ENCODE assay signal across 7 mouse cellular contexts in genomic region chr4:123527607-123528010, GRCm38 (mm10).
DNase-seq lines count a peak whose midpoint lies in the region; ATAC-seq and TF ChIP-seq lines count a peak whose summit lies in the region.

No protein-coding gene starts in this region.

- H3K9me3 ChIP-seq in liver, embryonic 15.5 days (replicated peaks): no peaks in the 10 kb centered on the region

- no peak for TF ChIP-seq CTCF in olfactory bulb, adult 2 months (IDR thresholded peaks at IDR 0.05; ENCODE audit: insufficient read depth, low read depth, low read length)

- TF ChIP-seq POLR2A in olfactory bulb, adult 2 months (IDR thresholded peaks at IDR 0.05; ENCODE audit: insufficient read depth, low read depth, low read length): no peak

- ATAC-seq in liver, embryonic 15.5 days (ENCODE audit: insufficient read depth): no peak

- 56% methylated on average over 8 of the region's 8 CpGs for WGBS in liver, embryonic 15.5 days (ENCODE audit: insufficient replicate concordance)
- WGBS in olfactory bulb, adult 2 months: 2% methylated on average over 8 of the region's 8 CpGs

- no peak overlapping the region for H3K27ac ChIP-seq in liver, embryonic 15.5 days (replicated peaks)
- peak overlapping the region; percentile 92 for H3K27ac ChIP-seq in olfactory bulb, adult 2 months (ENCODE audit: insufficient read depth, low read depth, low read length)

- no peak overlapping the region for H3K4me3 ChIP-seq in liver, embryonic 15.5 days (replicated peaks)
- peak overlapping the region; percentile 47 for H3K4me3 ChIP-seq in olfactory bulb, adult 2 months (ENCODE audit: insufficient read depth, low read depth, low read length)

- H3K9ac ChIP-seq in liver, embryonic 15.5 days: no peak overlapping the region

- peak; percentile 46 for DNase-seq in brain, embryonic 18.5 days (ENCODE audit: low read depth, low spot score)
- DNase-seq in cerebellum, postnatal 36 days: peak; percentile 63 to 76
- peak; percentile 53 to 56 for DNase-seq in heart, adult 18-20 months
- DNase-seq in kidney, postnatal 36 days: peak; percentile 24 to 38
- no peak for DNase-seq in thymus, postnatal 36 days

- H3K4me2 ChIP-seq in liver, embryonic 15.5 days: peak overlapping the region; percentile 20; the same call in 1 of the 2 replicates

- no peaks in the 10 kb centered on the region for H3K27me3 ChIP-seq in liver, embryonic 15.5 days

- H3K36me3 ChIP-seq in liver, embryonic 15.5 days (replicated peaks): no peaks in the 10 kb centered on the region

- peaks cover 16% of the 10 kb centered on the region for H3K4me1 ChIP-seq in liver, embryonic 15.5 days (replicated peaks)
- H3K4me1 ChIP-seq in olfactory bulb, adult 2 months (ENCODE audit: control insufficient read depth, insufficient read depth, low read length): peaks cover 25% of the 10 kb centered on the region

Comparison
In these comparisons a context has a peak if more than half of its experiments do, and no peak if none do; other contexts are left out.
1. DNase-seq: peak in brain, embryonic 18.5 days (single experiment), cerebellum, postnatal 36 days (2 of 2), heart, adult 18-20 months (2 of 2) and kidney, postnatal 36 days (2 of 2); none in thymus, postnatal 36 days (0 of 2).